Mouse (Mus musculus) ovary, adult 18-20 months (tissue): ENCODE measurements around the gene Crlf1.
A peak's percentile ranks its signal among the peaks of the same experiment; 100 is the strongest.

Experiments used
- DNase-seq: peaks from one replicate; pipeline ENCODE4 v3.0.0; 2022; ENCODE audit warnings: low spot score, mixed read lengths

The Crlf1 gene

DNA sequence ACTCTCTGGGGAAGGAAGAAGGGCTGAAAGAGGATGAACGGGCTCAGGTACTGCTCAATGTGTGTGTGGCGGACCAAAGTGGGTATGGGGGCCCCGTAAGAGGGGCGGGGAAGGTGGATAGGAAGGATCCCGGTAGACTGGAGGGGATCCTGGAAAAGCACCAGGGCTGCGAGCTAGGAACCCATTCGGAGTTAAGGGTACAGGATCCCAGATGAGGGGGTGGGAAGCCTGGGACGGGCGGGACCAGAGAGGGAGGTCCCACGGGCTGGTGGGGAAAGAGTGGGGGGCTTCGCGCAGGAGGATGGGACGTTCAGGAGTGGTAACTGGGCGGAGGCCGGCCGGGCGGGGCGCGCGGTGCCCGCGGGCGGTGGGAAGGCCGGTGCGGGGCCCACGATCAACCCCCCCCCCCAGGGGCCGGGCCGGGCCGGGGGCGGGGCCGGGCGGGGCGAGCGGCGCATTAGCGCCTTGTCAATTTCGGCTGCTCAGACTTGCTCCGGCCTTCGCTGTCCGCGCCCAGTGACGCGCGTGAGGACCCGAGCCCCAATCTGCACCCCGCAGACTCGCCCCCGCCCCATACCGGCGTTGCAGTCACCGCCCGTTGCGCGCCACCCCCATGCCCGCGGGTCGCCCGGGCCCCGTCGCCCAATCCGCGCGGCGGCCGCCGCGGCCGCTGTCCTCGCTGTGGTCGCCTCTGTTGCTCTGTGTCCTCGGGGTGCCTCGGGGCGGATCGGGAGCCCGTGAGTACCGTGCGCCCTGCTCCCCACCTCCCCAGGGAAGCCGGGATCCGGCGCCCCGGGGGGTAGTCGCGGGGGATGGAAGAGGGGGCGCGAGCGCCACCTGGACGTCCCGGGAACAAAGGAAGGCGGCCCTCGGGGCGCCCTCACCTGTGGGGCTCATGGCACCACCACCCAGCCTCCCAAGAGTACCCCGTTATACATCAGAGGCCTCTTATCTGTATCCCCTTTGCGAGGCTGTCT lies at the start of gene Crlf1:
TSS of gene Crlf1 (plus strand) at position 495 of the 977 bp plus-strand sequence.
- no peak for DNase-seq

DNA sequence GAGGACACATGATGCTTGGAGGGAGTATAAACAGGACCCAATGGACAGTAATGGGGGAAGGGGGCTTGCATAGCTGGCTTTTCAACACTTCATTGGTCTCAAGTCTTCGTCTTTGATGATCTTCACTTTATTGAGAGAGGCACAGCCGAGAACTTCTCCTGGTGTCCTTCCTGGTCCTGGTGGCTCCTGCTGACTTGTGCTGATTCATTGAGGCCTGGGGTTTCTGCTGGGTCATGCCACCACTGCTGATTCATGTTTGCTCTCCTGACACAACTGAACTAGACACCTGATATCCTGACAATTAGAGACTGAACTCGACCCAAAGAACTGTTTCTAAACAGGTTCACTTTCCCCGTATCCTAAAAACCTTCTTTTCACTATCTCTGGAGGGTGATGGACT lies 49.6 kb upstream of the Crlf1 start:
- DNase-seq: no peak

DNA sequence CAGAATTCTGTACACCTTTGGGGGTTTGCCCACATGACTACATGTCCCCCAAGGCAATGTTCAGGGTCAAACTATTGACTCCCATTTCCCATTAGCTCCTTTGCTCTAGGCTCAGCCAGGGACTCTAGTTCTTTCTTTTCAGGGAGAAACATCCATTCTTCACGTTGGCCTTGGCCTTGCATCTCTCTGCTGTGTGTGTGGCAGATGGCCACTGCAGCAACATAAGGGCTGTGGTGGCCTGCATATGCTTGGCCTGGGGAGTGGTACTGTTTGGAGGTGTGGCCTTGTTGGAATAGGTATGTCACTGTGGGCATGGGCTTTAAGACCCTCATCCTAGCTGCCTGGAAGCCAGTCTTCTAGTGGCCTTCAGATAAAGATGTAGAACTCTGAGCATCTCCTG lies 47.0 kb upstream of the Crlf1 start:
- no peak for DNase-seq

DNA sequence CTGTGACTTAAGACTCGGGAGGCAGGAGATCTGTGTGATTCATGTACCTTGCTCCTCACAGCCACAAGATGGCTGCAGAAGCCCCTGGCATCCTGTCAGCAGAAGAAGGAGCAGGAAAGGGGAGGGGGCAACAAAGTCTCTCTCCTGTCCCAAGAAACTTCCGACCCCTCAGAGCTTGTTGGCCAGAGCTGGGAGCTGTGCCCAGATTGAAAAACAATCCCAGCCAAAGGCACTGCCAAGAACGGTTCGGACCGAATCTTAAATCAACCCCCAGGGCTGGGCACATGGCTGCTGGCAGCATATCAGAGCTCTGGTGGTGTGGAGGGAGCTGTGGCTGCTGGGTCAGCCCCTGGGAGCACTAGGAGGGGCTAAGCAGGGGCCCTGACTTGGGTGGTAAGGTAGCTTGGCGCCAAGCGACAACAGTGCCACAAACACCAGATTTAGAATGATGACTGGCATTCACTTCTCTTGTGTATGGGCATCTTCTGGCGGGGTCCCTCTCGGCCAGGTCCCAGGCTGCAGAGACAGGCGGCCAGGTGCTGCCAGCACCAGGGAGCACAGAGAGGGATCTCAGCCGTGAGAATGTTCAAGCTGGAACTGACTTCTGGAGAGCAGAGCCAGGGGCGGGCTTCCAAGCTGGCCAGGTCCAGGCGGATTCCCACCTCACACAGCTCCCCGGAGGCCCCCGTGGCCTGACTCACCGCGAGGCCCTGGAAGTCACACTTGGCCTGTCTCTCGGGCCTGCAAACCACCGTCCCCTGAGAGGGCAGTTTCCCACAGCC lies 45.1 kb upstream of the Crlf1 start:
- DNase-seq: no peak

DNA sequence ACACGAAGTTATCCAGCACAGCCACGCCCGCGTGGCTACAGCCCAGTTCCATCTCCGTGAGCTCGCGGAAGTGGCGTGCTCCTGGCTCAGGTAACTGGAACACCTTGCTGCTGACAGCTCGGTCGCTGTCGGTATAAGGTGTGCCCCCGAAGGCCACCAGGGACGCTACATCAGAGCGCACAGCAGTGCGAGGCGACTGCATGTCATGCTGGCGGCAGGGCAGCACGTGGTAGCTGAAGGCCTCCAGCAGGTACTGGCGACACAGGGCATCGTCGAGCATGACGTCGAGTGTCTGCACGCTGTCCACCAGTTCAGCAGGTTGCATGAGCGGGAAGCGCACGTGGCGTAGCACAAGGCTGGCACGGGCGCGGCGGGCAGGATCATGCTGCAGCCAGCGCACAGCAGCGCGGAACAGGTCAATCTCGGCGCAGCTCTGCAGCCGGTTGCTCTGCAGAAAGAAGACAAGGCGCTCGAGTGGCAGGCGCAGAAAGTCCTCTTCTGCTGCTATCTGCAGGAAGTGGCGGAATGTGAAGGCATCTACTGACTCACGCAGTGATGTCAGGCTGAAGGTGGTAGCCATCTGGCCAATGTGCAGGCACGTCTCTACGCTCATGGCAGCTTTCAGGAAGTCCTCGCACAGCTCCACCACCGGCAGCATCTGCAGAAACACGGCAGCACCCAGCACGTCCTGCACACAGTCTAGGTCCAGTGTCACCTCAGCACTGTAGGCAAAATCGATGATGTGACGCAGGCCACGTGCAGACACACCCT lies 40.6 kb upstream of the Crlf1 start:
- DNase-seq: no peak

DNA sequence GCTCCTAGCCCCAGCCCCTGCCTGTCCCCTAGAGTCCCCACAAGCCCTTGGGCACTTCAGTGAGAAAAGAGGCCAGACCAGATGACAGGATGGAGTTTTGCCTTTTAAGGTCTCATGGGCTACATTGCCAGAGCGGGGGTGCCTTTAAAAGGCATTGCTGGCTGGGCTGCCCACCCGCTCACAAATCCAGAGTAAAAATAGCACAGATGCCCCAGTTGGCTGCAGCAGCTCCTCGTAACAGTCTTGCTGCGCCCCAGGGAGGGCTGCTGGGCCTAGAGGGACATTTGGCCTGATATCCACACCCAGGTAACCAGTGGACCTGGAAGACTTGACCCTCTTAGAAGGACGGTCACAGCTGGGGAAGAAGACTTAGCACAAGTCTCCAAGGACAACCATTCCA lies 39.1 kb upstream of the Crlf1 start:
- no peak for DNase-seq

DNA sequence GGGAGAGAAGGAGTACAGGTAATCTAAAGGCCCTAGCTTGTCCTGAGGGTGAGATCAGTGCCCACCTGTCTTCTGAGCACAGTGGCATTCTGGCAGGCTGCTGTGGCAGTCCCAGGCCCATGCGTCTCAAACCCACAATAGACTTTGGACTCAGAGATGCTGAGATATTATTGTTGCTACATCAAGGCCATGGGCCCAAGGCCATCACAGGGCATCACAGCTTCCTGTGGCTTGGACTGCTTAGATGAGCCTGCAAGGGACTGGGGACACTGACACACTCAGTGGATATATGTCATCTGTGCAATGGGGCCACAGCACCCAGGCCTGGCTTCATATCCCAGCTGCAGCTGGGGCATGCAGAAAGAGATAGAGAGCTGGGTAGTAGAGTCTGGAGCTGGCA lies 36.0 kb upstream of the Crlf1 start:
- DNase-seq: peak; percentile 48

DNA sequence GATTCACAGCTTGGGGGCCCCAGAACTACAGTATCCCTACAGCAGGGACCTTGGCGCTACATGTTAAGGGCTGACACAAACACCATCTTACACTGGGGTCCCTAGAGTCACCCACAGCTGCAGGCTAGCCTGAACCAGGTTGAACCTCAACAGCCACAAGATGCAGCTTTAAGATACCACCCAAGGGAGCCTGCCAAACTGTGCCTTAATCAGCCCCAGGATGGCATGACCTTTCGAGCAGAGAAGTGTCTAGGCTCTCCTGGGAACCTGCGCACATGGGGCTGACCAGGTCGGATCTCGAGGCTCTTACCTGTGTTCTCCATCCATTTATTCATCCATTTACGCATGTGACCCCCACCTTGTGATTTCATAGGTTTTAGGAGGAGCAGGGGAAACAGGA lies 35.1 kb upstream of the Crlf1 start:
- no peak for DNase-seq

DNA sequence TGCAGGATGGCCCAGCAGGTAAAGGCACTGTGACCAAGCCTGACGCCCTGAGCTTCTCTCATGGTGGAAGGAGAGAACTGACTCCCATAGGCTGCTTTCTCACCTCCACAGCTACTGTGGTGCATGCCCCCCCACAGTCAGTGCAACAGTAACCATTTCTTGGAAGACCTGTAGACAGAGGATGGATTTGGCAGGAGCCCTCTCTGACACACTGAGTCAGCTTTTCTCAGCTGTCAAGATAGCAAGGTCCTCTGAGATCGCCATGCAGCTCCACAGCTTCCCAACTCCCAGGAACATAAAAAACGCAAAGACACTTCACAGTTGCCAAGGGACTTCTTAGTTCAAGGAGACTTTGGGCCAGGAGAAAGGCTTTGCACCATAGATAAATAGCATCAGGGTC lies 34.5 kb upstream of the Crlf1 start:
- DNase-seq: no peak

DNA sequence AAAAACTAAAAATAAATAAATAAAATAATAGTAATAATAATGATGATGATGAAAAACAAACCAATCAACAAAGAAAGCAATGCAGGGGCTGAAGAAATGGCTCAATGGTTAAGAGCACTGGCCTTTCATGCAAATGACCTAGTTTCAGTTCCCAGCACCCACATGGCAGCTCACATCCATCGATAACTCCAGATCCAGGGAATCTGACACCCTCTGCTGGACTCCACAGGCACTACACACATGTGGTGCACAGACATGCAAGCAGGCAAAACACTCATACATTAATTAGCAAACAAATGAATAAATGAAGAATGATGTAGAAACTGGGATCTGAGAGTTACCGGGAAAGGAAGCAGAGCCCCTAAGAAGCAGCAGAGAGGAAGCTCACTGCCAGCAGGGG lies 33.3 kb upstream of the Crlf1 start:
- DNase-seq: no peak

DNA sequence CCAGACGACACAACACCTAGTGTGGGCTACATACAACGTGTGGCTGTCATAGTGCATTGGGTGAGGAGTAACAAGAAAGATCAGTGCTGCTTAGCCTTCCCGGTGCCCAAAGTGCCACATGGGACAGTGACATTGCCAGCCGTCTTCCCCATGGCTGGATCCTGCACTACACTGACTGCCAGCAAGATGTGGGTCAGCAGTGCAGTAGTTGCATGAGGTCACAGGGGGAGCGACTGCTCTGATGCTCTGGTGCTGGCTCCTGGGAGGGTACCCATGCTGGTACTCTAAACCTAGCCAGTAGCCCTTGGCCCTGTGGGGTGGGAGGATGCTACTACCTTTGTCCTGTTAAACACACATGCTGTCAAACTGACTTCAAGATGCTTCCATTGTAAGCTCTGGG lies 32.8 kb upstream of the Crlf1 start:
- DNase-seq: no peak

DNA sequence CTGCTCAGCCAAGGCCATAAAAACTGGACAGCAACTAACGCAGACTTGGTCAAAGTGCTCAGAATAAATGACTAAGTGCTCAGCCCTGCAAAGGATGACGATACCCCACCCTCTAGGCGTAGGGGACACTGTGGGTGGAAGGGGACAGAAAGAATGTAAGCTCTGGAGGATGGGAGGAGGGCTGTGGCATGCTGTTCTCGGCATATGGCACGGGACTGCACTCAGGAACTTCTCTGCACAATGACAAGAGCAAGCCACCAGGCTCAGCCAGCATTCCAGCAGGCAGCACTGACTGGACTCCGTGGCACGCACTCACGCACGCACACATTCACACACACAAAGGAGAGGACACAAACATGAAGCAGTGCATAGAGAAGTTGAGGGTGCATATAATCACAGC lies 32.4 kb upstream of the Crlf1 start:
- no peak for DNase-seq

DNA sequence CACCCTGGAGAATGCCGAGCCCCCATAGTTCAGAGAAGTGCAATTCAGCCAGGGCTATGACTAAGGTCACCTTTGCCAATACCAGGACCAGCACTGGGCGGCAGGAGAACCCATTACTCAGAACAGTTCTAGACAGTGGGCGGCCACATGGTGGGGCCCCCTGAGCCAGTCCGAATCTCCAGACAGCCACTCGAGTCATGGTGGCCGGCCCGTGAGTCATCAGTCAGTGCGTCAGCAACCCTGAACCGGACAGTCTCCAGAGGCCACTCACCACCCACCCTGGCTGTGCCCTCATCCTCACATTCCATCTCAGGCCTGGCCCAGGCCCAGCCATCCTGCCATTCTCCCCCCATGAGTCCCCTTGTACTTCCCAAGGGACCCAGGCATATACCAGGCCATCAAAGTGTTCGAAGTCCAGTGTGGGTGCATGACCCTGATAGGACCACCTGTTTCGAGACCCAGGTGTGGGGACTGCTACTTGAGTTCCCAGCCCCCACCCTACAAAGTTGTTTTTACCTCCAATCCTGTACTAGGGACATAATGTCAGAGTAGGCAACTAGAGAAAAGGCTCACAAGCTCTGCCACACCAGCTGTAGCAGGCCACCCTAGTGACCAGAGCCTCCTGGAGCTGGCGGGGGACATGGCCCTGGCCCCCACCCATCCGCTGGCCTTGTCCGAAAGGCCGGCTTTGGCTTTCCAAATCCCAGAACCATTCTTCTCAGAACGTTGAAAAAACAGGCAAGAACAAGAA lies 31.0 kb upstream of the Crlf1 start:
- no peak for DNase-seq

DNA sequence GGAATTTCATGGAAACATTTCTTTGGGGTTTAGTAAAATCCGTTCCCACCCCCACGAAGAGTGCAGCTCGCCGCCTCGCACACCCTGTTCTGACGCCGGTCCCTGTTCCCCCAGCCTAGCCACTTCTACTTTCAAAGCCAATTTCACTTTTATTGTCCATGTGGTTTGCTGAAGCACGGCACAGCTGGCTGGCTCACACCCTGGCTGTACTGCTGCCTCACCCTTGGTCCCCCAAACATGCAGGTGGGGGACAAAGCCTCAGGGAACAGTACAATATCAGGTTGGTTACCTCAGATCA lies 30.5 kb upstream of the Crlf1 start:
- DNase-seq: no peak

DNA sequence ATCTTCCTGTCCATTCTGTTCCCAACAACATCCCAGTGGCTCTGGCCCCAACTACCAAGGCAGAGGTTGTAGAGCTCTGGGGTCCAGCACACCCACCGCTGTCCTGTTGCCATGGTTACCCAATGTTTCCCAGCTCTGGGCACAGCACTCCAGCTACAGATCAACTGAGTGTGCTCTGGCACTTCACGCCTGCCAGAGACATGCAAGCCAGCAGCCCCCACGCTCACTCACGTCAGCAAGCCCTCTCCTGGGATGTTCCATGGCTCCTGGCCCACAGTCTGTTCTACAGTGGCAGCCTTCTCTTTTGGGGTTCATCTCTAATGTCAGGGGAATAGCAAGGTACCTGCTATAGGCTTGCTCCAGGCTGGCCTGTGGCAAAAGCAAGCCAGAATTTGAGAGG lies 29.7 kb upstream of the Crlf1 start:
- no peak for DNase-seq

DNA sequence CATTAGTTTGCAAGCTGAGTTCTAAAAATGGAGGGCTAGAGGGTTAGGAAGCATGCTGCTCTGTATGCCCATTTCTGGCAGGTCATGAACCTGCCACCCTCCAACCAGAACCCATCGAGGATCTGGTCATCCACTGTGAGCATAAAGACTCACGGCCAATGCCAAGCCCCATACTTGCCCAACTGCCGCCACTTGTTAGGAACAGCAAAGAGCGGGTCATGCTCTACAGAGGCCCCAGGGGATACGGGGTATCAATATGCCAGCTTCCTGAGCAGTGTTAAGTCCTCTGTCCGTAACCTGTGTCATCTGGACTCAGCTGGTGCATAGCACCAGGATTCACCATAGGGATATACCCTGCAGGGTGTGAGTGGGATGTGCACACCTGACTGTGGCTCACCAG lies 28.8 kb upstream of the Crlf1 start:
- DNase-seq: no peak

DNA sequence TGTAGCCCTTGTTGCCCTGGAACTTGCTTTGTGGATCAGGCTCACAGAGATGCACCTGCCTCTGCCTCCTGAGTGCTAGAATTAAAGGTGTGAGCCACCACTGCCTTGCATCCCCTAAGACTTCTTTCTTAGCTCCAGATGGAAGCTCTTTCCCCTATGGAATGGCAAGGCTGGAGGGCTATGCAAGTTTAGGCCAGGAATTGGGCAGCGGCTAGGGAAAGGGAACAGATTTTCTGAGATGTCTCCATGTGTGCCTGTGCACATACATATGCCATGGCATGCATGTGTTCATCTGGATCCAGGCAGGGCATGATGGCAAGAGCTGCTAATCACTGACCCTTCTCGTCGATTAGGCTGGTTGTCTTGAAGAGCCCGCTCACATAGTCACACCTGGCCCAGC lies 27.3 kb upstream of the Crlf1 start:
- DNase-seq: no peak

DNA sequence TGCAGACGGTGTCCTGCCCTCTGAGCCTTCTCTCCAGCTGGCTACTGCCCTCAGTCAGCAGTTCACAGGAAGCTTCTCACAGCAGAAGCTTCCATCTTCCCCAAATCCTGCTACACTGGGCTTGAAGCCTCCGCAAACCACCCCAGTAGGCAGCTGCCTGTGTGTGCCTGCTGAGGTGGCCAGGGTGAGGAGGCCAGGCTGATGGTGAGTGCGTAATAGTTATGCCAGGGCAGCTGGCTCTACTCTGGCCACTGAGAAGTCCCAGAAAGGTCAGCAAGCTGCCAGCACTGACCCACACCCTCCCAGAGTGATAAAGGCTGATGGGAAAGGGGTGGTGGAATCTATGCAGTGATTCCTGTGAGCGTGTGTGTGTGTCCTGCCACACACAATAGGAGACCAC lies 26.7 kb upstream of the Crlf1 start:
- no peak for DNase-seq

DNA sequence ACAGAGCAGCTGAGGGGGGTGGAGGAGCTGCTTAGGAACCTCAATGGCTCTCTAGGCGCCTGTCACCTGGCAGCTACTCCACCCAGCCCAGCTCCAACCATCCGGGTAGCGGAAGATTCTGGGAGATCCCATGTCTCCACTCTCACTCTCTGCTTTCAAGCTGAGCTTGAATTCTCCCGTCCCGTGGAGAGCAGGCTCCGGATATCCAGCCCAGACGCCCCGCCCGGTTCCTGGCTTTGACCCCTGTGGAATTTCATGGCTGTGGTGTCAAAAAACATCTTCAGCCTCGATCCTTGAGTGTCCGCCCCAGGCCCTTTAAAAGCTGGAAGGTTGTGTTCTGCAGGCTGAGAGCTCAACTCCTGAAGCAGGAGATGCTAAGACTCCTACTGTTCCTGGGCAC lies 26.2 kb upstream of the Crlf1 start:
- DNase-seq: no peak

DNA sequence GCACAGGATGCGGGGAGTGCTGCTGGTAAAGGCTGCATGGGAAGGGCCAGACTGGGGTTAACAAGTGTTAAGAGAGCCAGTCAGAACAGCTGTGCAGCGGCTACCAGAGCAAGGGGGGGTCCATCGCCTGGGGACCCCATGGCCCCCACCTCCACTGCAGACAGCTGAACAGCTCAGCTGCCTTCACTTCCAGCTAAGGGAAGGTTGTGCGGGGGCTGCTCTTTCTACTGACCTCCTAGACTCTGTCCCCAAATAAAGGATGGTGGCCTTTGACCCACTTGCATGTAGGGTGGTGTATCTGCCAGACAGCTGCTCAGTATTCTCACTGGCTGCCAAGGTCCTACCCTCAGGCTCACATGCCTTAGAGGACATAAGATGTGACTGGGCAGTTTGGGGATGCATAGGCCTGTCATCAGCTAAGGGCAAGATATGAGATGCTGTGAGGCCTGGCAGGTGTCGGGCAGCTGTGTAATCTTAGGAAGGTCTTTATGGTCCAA lies 25.7 kb upstream of the Crlf1 start:
- DNase-seq: no peak

DNA sequence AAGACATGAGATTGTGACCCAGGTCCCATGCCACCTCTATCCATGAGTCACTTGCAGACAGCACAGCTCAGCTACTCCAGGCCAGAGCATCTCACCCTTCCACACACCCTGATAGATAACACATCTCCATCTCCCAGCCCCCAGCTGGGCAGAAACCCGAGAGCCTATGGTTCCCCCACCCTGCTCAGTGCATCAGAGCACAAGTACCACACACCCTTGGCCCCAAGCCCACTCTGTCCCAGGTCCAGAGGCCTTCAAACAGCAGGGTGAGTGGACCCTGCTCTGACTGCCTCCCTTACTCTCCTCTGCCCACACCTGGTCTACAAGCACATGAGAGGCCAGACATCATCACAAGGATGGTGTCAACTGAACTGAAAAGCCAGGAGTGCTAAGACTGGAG lies 25.1 kb upstream of the Crlf1 start:
- no peak for DNase-seq

DNA sequence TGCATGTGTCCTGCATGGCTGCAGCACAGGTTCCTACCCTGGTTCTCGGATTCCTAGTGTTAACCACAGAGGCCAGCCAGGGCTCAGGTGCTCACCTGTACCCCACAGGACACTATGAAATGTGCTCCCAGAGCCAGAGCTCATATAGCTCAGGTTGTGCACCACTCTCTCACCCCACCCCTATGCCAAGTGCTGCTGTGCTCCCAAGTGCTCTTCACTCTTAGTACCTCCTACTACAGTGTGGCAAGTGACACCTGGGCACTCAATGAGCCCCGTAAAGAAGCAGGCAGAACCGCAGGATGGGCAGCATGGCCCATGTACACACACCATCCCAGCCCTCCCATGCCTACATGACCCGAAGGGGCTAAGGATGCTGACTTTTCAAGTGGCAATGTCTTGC lies 24.2 kb upstream of the Crlf1 start:
- DNase-seq: no peak
